Mouse (Mus musculus) hindbrain, embryonic 14.5 days (tissue): ENCODE results near the gene Mef2a. TPM values are rescaled to one million over a fixed set of nuclear protein-coding genes. Genes with fewer than 3 reads are reported as not detected.

Source experiments
- ATAC-seq: fragments of 200-750 bp; cut with Nextera tagmentation; 2 replicates; pipeline ENCODE4 v1.8.0; 2017; ENCODE audit warnings: moderate number of reproducible peaks, mild to moderate bottlenecking, moderate TSS enrichment, moderate library complexity; ENCODE audit not compliant: low FRiP score
- DNase-seq: peaks from one replicate; pipeline ENCODE4 v3.0.0-alpha.2; 2015; ENCODE audit warnings: low spot score
- H3K27ac ChIP-seq: fragments of 300-500 bp; sonication (generic); 2 replicates; pipeline ENCODE4 v1.5.1; 2014; ENCODE audit warnings: mild to moderate bottlenecking, moderate library complexity
- H3K27me3 ChIP-seq: fragments of 300-500 bp; sonication (generic); 2 replicates; pipeline ENCODE4 v1.6.1; 2014; ENCODE audit warnings: mild to moderate bottlenecking, low read length, mixed read lengths; ENCODE audit not compliant: control insufficient read depth, insufficient read depth
- H3K36me3 ChIP-seq: fragments of 300-500 bp; sonication (generic); replicated peaks from 2 replicates; pipeline ENCODE4 v1.6.1; 2014; ENCODE audit not compliant: control insufficient read depth, insufficient read depth
- H3K4me1 ChIP-seq: fragments of 300-500 bp; sonication (generic); replicated peaks from 2 replicates; pipeline ENCODE4 v1.6.1; 2014; ENCODE audit warnings: antibody characterized with exemption, low read length, mixed read lengths; ENCODE audit not compliant: control insufficient read depth, insufficient read depth
- H3K4me2 ChIP-seq: fragments of 300-500 bp; sonication (generic); replicated peaks from 2 replicates; pipeline ENCODE4 v1.6.1; 2014; ENCODE audit warnings: mild to moderate bottlenecking, moderate library complexity
- H3K4me3 ChIP-seq: fragments of 300-500 bp; sonication (generic); replicated peaks from 2 replicates; pipeline ENCODE4 v1.5.1; 2014; ENCODE audit warnings: mild to moderate bottlenecking, low read length
- H3K9ac ChIP-seq: fragments of 300-500 bp; sonication (generic); 2 replicates; pipeline ENCODE4 v1.6.1; 2014
- H3K9me3 ChIP-seq: fragments of 300-500 bp; sonication (generic); 2 replicates; pipeline ENCODE4 v1.6.1; 2016; ENCODE audit warnings: low read length; ENCODE audit not compliant: control insufficient read depth
- WGBS: fragments of 180-500 bp; shearing (Covaris S2); extraction: QIAGEN DNeasy Blood & Tissue Kit; methylation state at CpG from one replicate; pipeline ENCODE4 v1.1.7; 2014; 5-methylcytosine and 5-hydroxymethylcytosine counted together
- polyA plus RNA-seq: library from polyadenylated mRNA; unstranded; fragments of >200 nt; fragmentation: Nextera tagmentation; extraction: Ambion mirVana; gene quantifications from 2 replicates; pipeline ENCODE4 v1.2.1, GENCODE M21; 2014

The Mef2a gene
- polyA plus RNA-seq, 1 experiment from 2014 or later = 44.9 TPM

- no peaks in the 10 kb centered on the region for H3K27me3 ChIP-seq
These were observed 144.3 kb downstream of the Mef2a start for GRCm38 (mm10) chr7:67228390-67228789.

GRCm38 (mm10) chr7:67227538-67227937, 145.1 kb downstream of the Mef2a start:
- DNase-seq (no peak), ATAC-seq (no peak)
- WGBS = 90% methylated on average over 1 of the region's 1 CpGs
- H3K4me2 ChIP-seq = no peak overlapping the region
- H3K4me3 ChIP-seq = no peak overlapping the region
- H3K9ac ChIP-seq = no peak overlapping the region
- H3K27ac ChIP-seq = no peak overlapping the region
- H3K36me3 ChIP-seq = peaks cover 41% of the 10 kb centered on the region
- no peaks in the 10 kb centered on the region for H3K27me3 ChIP-seq
- H3K4me1 ChIP-seq = peaks cover 18% of the 10 kb centered on the region
- no peaks in the 10 kb centered on the region for H3K9me3 ChIP-seq

More at GRCm38 (mm10) chr7:67228390-67228789, 144.3 kb downstream of the Mef2a start:
- H3K4me3 ChIP-seq = no peak overlapping the region
- DNase-seq = no peak
- WGBS = 62% methylated on average over 3 of the region's 3 CpGs
- H3K4me2 ChIP-seq = no peak overlapping the region
- peaks cover 13% of the 10 kb centered on the region; the same call in 1 of the 2 replicates for H3K4me1 ChIP-seq
- H3K9me3 ChIP-seq = no peaks in the 10 kb centered on the region
- H3K36me3 ChIP-seq = peaks cover 46% of the 10 kb centered on the region
- H3K9ac ChIP-seq = no peak overlapping the region
- ATAC-seq = no peak
- H3K27ac ChIP-seq = no peak overlapping the region

- no peak overlapping the region for H3K4me2 ChIP-seq
- H3K4me3 ChIP-seq = no peak overlapping the region
- H3K9ac ChIP-seq = no peak overlapping the region
- DNase-seq (no peak), ATAC-seq (no peak)
- H3K27ac ChIP-seq = no peak overlapping the region
- WGBS = 90% methylated on average over 15 of the region's 15 CpGs
- H3K36me3 ChIP-seq = peaks cover 31% of the 10 kb centered on the region
- no peaks in the 10 kb centered on the region for H3K27me3 ChIP-seq
- H3K9me3 ChIP-seq = no peaks in the 10 kb centered on the region
- H3K4me1 ChIP-seq = peaks cover 25% of the 10 kb centered on the region
These were observed 146.6 kb downstream of the Mef2a start for GRCm38 (mm10) chr7:67225943-67226625.

- Histone ChIP-seq H3K4me1 (peaks cover 25% of the 10 kb centered on the region), H3K4me2 (peak within 1 kb of the TSS; percentile 84), H3K9me3 (no peaks in the 10 kb centered on the region), H3K27ac (peak within 1 kb of the TSS; percentile 55), H3K27me3 (no peaks in the 10 kb centered on the region), H3K4me3 (peak within 1 kb of the TSS; percentile 76), H3K36me3 (peaks cover 31% of the 10 kb centered on the region), H3K9ac (peak within 1 kb of the TSS; percentile 87)
- WGBS = 6% methylated on average over 27 of the region's 31 CpGs
- DNase-seq = peak; percentile 94
- ATAC-seq = peak; percentile 98
These were observed 150.3 kb downstream of the Mef2a start, which contains the start of gene Lysmd4 for GRCm38 (mm10) chr7:67222220-67222862. Gene Lysmd4, plus strand, starts transcription at chr7:67222544.

- Histone ChIP-seq H3K4me1 (peaks cover 6% of the 10 kb centered on the region), H3K4me3 (no peak overlapping the region), H3K9ac (no peak overlapping the region), H3K27me3 (no peaks in the 10 kb centered on the region), H3K36me3 (no peaks in the 10 kb centered on the region), H3K4me2 (no peak overlapping the region), H3K27ac (no peak overlapping the region), H3K9me3 (no peaks in the 10 kb centered on the region)
- no peak for DNase-seq
- 80% methylated on average over 3 of the region's 3 CpGs for WGBS
- ATAC-seq = no peak; the same call in 1 of the 2 replicates
These were observed 155.6 kb downstream of the Mef2a start for GRCm38 (mm10) chr7:67217025-67217424.

GRCm38 (mm10) chr7:67216351-67216750, 156.3 kb downstream of the Mef2a start:
- no peaks in the 10 kb centered on the region for H3K27me3 ChIP-seq
- no peak overlapping the region for H3K4me2 ChIP-seq
- H3K4me3 ChIP-seq = no peak overlapping the region
- no peaks in the 10 kb centered on the region for H3K36me3 ChIP-seq
- WGBS = 89% methylated on average over 6 of the region's 6 CpGs
- H3K9me3 ChIP-seq = no peaks in the 10 kb centered on the region
- ATAC-seq (no peak), DNase-seq (no peak)
- no peak overlapping the region for H3K9ac ChIP-seq
- H3K27ac ChIP-seq = no peak overlapping the region
- H3K4me1 ChIP-seq = no peaks in the 10 kb centered on the region

GRCm38 (mm10) chr7:67213589-67213988, 159.1 kb downstream of the Mef2a start:
- H3K27me3 ChIP-seq = no peaks in the 10 kb centered on the region
- H3K27ac ChIP-seq = no peak overlapping the region
- no peak for ATAC-seq
- no peak overlapping the region for H3K4me2 ChIP-seq
- 93% methylated on average over 1 of the region's 1 CpGs for WGBS
- no peaks in the 10 kb centered on the region for H3K9me3 ChIP-seq
- no peaks in the 10 kb centered on the region for H3K4me1 ChIP-seq
- H3K9ac ChIP-seq = no peak overlapping the region
- H3K36me3 ChIP-seq = no peaks in the 10 kb centered on the region
- no peak for DNase-seq
- H3K4me3 ChIP-seq = no peak overlapping the region

GRCm38 (mm10) chr7:67211971-67212370, 160.7 kb downstream of the Mef2a start:
- no peaks in the 10 kb centered on the region for H3K36me3 ChIP-seq
- no peaks in the 10 kb centered on the region for H3K27me3 ChIP-seq
- H3K27ac ChIP-seq = no peak overlapping the region
- H3K4me3 ChIP-seq = no peak overlapping the region
- DNase-seq (no peak), ATAC-seq (no peak)
- no peak overlapping the region for H3K9ac ChIP-seq
- H3K4me2 ChIP-seq = no peak overlapping the region
- H3K4me1 ChIP-seq = no peaks in the 10 kb centered on the region
- no peaks in the 10 kb centered on the region for H3K9me3 ChIP-seq
- WGBS = 34% methylated on average over 4 of the region's 4 CpGs

GRCm38 (mm10) chr7:67211341-67211740, 161.3 kb downstream of the Mef2a start:
- no peaks in the 10 kb centered on the region for H3K4me1 ChIP-seq
- no peak overlapping the region for H3K4me3 ChIP-seq
- no peak overlapping the region for H3K27ac ChIP-seq
- DNase-seq (no peak), ATAC-seq (no peak)
- H3K9me3 ChIP-seq = no peaks in the 10 kb centered on the region
- H3K4me2 ChIP-seq = no peak overlapping the region
- H3K9ac ChIP-seq = no peak overlapping the region
- H3K36me3 ChIP-seq = no peaks in the 10 kb centered on the region
- 22% methylated on average over 6 of the region's 6 CpGs for WGBS
- H3K27me3 ChIP-seq = no peaks in the 10 kb centered on the region
